Mouse (Mus musculus) G1E (cell line): ENCODE data around the gene Gpr142.

Experiments
- CTCF ChIP-seq: IDR thresholded peaks from 2 replicates; pipeline ENCODE4 v1.5.1; 2012; ENCODE audit warnings: low read depth, low read length, inconsistent platforms, mixed read lengths
- GATA1 ChIP-seq: IDR thresholded peaks from 2 replicates; pipeline ENCODE4 v1.6.1; 2012; ENCODE audit warnings: borderline replicate concordance, low read length, inconsistent platforms, mixed read lengths

DNA sequence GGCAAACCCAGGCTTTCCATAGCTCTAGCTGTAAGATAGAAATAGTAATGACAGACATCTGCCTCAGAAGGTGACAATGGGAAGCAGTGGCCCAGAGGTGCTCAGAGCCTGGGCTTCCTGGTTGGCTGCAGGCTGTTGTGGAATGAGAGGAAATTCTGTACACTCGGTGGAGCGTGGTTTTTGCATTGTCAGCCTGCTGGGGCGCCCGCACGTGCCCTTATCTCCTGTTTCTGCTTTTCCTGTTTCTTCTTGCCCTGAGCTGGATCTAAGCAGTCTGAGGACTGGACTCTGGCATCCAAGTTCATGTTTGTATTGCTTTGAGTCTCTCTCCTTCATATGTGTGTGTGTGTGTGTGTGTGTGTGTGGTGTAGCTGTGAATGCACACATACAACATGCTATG is 28.0 kb downstream of the Gpr142 start:
- TF ChIP-seq CTCF (no peak), GATA1 (no peak)
